Mouse (Mus musculus) heart, adult 2 months (tissue): Measurements from ENCODE around the gene Rnf213. TPM values are rescaled to one million over a fixed set of nuclear protein-coding genes. Genes with fewer than 3 reads are reported as not detected.

Experiments used
- DNase-seq, 2 experiments: peaks; one replicate each; pipeline ENCODE4 v3.0.0; 2021
- H3K27ac ChIP-seq: fragments of 200-600 bp; 2 replicates; pipeline ENCODE4 v1.8.1; 2022
- H3K27me3 ChIP-seq: fragments of 200-500 bp; 2 replicates; pipeline ENCODE4 v1.6.1; 2012; ENCODE audit warnings: mild to moderate bottlenecking, low read length, inconsistent platforms, mixed read lengths; ENCODE audit not compliant: control insufficient read depth, insufficient read depth
- H3K36me3 ChIP-seq: fragments of 200-500 bp; 2 replicates; pipeline ENCODE4 v1.6.1; 2012; ENCODE audit warnings: low read length, inconsistent platforms; ENCODE audit not compliant: control insufficient read depth, insufficient read depth
- H3K4me1 ChIP-seq: fragments of 200-500 bp; 2 replicates; pipeline ENCODE4 v1.6.1; 2011; ENCODE audit warnings: low read length; ENCODE audit not compliant: control insufficient read depth, insufficient read depth
- H3K4me3 ChIP-seq: fragments of 200-600 bp; 2 replicates; pipeline ENCODE4 v1.8.1; 2022
- H3K79me2 ChIP-seq: fragments of 200-500 bp; replicated peaks from 2 replicates; pipeline ENCODE4 v1.6.1; 2012; ENCODE audit warnings: mild to moderate bottlenecking, inconsistent platforms, low read length, moderate library complexity, mixed read lengths; ENCODE audit not compliant: control insufficient read depth, insufficient read depth
- H3K9ac ChIP-seq: fragments of 200-500 bp; 2 replicates; pipeline ENCODE4 v1.6.1; 2012; ENCODE audit warnings: low read depth, mild to moderate bottlenecking, control low read depth, inconsistent platforms, low read length, mixed read lengths
- CTCF ChIP-seq: fragments of 200-600 bp; IDR thresholded peaks from 2 replicates; pipeline ENCODE4 v1.8.1; 2022; ENCODE audit warnings: antibody characterized with exemption, mild to moderate bottlenecking, moderate library complexity
- EP300 ChIP-seq: fragments of 200-500 bp; IDR thresholded peaks from 2 replicates; pipeline ENCODE4 v1.6.1; 2011; ENCODE audit warnings: low read depth, low read length, control low read depth; ENCODE audit not compliant: insufficient read depth
- POLR2A ChIP-seq: fragments of 200-500 bp; IDR thresholded peaks from 2 replicates; pipeline ENCODE4 v1.6.1; 2011; ENCODE audit warnings: mild to moderate bottlenecking, low read depth, low read length, control low read depth; ENCODE audit not compliant: insufficient read depth
- WGBS: fragments of 180-500 bp; shearing (Covaris S2); methylation state at CpG from one replicate; pipeline ENCODE4 v1.1.7; 2018; 5-methylcytosine and 5-hydroxymethylcytosine counted together
- intact Hi-C: fragments of 180-260 bp; cut with DNase I; formaldehyde crosslinking; loops from one replicate; pipeline ENCODE4 v1.15.1; 2025
- polyA plus RNA-seq: library from polyadenylated mRNA; depleted of rRNA; stranded (reverse); fragments of >200 nt; gene quantifications from 2 replicates; pipeline ENCODE4 v1.2.3, GENCODE M21; 2012
- total RNA-seq, 2 experiments: library from RNA; stranded (reverse); gene quantifications; 2 replicates each; pipeline ENCODE4 v1.2.3; 2021

The Rnf213 gene
- total and polyA plus RNA-seq, 3 experiments, result 10.4 to 13.1 (median 12.0) TPM

- Histone ChIP-seq H3K27me3 (no peaks in the 10 kb centered on the region), H3K79me2 (no peaks in the 10 kb centered on the region), H3K27ac (no peak overlapping the region), H3K36me3 (no peaks in the 10 kb centered on the region), H3K4me1 (no peaks in the 10 kb centered on the region), H3K9ac (no peak overlapping the region), H3K4me3 (no peak overlapping the region)
- DNase-seq, result no peak
- TF ChIP-seq POLR2A (no peak), EP300 (no peak), CTCF (no peak)
- 96% methylated on average over 1 of the region's 1 CpGs for WGBS
- intact Hi-C loops, result no loop called here
Observed at GRCm38 (mm10) chr11:119519387-119519786, 126.5 kb downstream of the Rnf213 start.

- no peaks in the 10 kb centered on the region for H3K27me3 ChIP-seq
- intact Hi-C loops, result no loop called here
- WGBS, result 58% methylated on average over 5 of the region's 5 CpGs
Observed at GRCm38 (mm10) chr11:119520005-119520712, 127.3 kb downstream of the Rnf213 start.

GRCm38 (mm10) chr11:119520713-119521063 is 127.8 kb downstream of the Rnf213 start:
- TF ChIP-seq POLR2A, result no peak
- no peak for TF ChIP-seq EP300
- no peak for TF ChIP-seq CTCF

More at GRCm38 (mm10) chr11:119520005-119520712, 127.3 kb downstream of the Rnf213 start:
- TF ChIP-seq POLR2A, result no peak
- TF ChIP-seq CTCF, result no peak
- no peak for TF ChIP-seq EP300
- no peak overlapping the region for H3K4me3 ChIP-seq
- no peak overlapping the region for H3K27ac ChIP-seq
- H3K4me1 ChIP-seq, result no peaks in the 10 kb centered on the region
- no peak for DNase-seq
- H3K36me3 ChIP-seq, result no peaks in the 10 kb centered on the region
- no peaks in the 10 kb centered on the region for H3K79me2 ChIP-seq
- H3K9ac ChIP-seq, result no peak overlapping the region

GRCm38 (mm10) chr11:119521920-119522710 is 129.2 kb downstream of the Rnf213 start:
- Histone ChIP-seq H3K4me3 (no peak overlapping the region), H3K9ac (no peak overlapping the region), H3K4me1 (no peaks in the 10 kb centered on the region), H3K27me3 (no peaks in the 10 kb centered on the region), H3K27ac (no peak overlapping the region), H3K79me2 (no peaks in the 10 kb centered on the region), H3K36me3 (no peaks in the 10 kb centered on the region)
- no peak for TF ChIP-seq CTCF
- TF ChIP-seq EP300, result no peak
- no peak for TF ChIP-seq POLR2A
- DNase-seq, result no peak
- intact Hi-C loops, result loop anchor here (2.0 kb wide), 1 partner anchor 81 kb away; the partner anchor contains the start of gene Rptor
- WGBS, result 52% methylated on average over 6 of the region's 6 CpGs

More at GRCm38 (mm10) chr11:119520713-119521063, 127.8 kb downstream of the Rnf213 start:
- Histone ChIP-seq H3K79me2 (no peaks in the 10 kb centered on the region), H3K4me3 (no peak overlapping the region), H3K27me3 (no peaks in the 10 kb centered on the region), H3K27ac (no peak overlapping the region), H3K4me1 (no peaks in the 10 kb centered on the region), H3K9ac (no peak overlapping the region), H3K36me3 (no peaks in the 10 kb centered on the region)
- intact Hi-C loops, result no loop called here
- DNase-seq, result no peak

- Histone ChIP-seq H3K4me1 (no peaks in the 10 kb centered on the region), H3K79me2 (no peaks in the 10 kb centered on the region), H3K27me3 (no peaks in the 10 kb centered on the region), H3K9ac (no peak overlapping the region), H3K4me3 (no peak overlapping the region), H3K36me3 (no peaks in the 10 kb centered on the region), H3K27ac (no peak overlapping the region)
- intact Hi-C loops, result loop anchor here (2.0 kb wide), 1 partner anchor 80 kb away; the partner anchor contains the start of gene Rptor
- peak; percentile 39 to 51 for DNase-seq
- WGBS, result 57% methylated on average over 8 of the region's 8 CpGs
- TF ChIP-seq EP300 (no peak), POLR2A (no peak), CTCF (no peak)
Observed at GRCm38 (mm10) chr11:119522779-119523178, 129.9 kb downstream of the Rnf213 start.

GRCm38 (mm10) chr11:119523392-119523791 is 130.5 kb downstream of the Rnf213 start:
- WGBS, result 83% methylated on average over 3 of the region's 3 CpGs
- Histone ChIP-seq H3K36me3 (no peaks in the 10 kb centered on the region), H3K27ac (no peak overlapping the region), H3K79me2 (no peaks in the 10 kb centered on the region), H3K27me3 (no peaks in the 10 kb centered on the region), H3K4me1 (no peaks in the 10 kb centered on the region), H3K4me3 (no peak overlapping the region), H3K9ac (no peak overlapping the region)
- TF ChIP-seq CTCF (no peak), EP300 (no peak), POLR2A (no peak)
- intact Hi-C loops, result loop anchor here (2.0 kb wide), 1 partner anchor 79 kb away; the partner anchor contains the start of gene Rptor
- no peak for DNase-seq
